In genomic region chr4:49212616-49213544, GRCm38 (mm10) we compare ENCODE assay signal across 22 mouse cellular contexts.
DNase-seq lines count a peak whose midpoint lies in the region; ATAC-seq and TF ChIP-seq lines count a peak whose summit lies in the region.
"Had no signal": no experiment of that assay in that cellular context is flagged by ENCODE, and none has a peak within 500 bp of the region (broad histone marks: within the 10 kb centered on the region; RNA-seq: fewer than 3 reads in every experiment).

No protein-coding gene starts in this region.

- 71% methylated on average over 11 of the region's 11 CpGs for WGBS in hindbrain, embryonic 15.5 days
- 68% methylated on average over 11 of the region's 11 CpGs for WGBS in hindbrain, postnatal 0 days
- 66% methylated on average over 11 of the region's 11 CpGs for WGBS in midbrain, embryonic 15.5 days
- WGBS in midbrain, embryonic 11.5 days = 84% methylated on average over 11 of the region's 11 CpGs

- no peaks in the 10 kb centered on the region for H3K27me3 ChIP-seq in hindbrain, embryonic 15.5 days
- H3K27me3 ChIP-seq in hindbrain, postnatal 0 days (ENCODE audit: insufficient read depth, low read length) = no peaks in the 10 kb centered on the region
- H3K27me3 ChIP-seq in midbrain, embryonic 15.5 days (replicated peaks) = no peaks in the 10 kb centered on the region
- H3K27me3 ChIP-seq in midbrain, embryonic 11.5 days (ENCODE audit: control insufficient read depth, insufficient read depth, low read length) = no peaks in the 10 kb centered on the region
- H3K27me3 ChIP-seq: embryonic facial prominence, embryonic 15.5 days; hindbrain, embryonic 12.5 days; limb, embryonic 15.5 days; megakaryocyte, embryonic 14.5 days; Patski; stomach, embryonic 15.5 days had no signal

- 0 out of 2 replicates have a peak, but pooled peaks have one; percentile 8 for ATAC-seq in hindbrain, embryonic 15.5 days (ENCODE audit: low FRiP score, low read depth)
- ATAC-seq in hindbrain, postnatal 0 days = no peak
- 0 out of 2 replicates have a peak, but pooled peaks have one; percentile 37 for ATAC-seq in midbrain, embryonic 15.5 days (replicated peaks)
- no peak for ATAC-seq in midbrain, embryonic 11.5 days (ENCODE audit: low FRiP score)
- ATAC-seq: activated CD4-positive, CD25-positive, alpha-beta regulatory T cell, adult 4 months; Patski had no signal

- TF ChIP-seq POLR2A in cortical plate, adult 2 months (IDR thresholded peaks at IDR 0.05; ENCODE audit: extremely low read depth, insufficient read depth, low read length) = no peak

- H3K9ac ChIP-seq in hindbrain, embryonic 15.5 days = no peak overlapping the region
- H3K9ac ChIP-seq in hindbrain, postnatal 0 days (replicated peaks; ENCODE audit: low read length) = no peak overlapping the region
- H3K9ac ChIP-seq in midbrain, embryonic 15.5 days = no peak overlapping the region
- no peak overlapping the region for H3K9ac ChIP-seq in midbrain, embryonic 11.5 days (ENCODE audit: low read length)
- H3K9ac ChIP-seq: embryonic facial prominence, embryonic 15.5 days; hindbrain, embryonic 12.5 days; limb, embryonic 15.5 days; stomach, embryonic 15.5 days had no signal

- H3K4me1 ChIP-seq in hindbrain, embryonic 15.5 days (replicated peaks) = peaks cover 11% of the 10 kb centered on the region
- peaks cover 4% of the 10 kb centered on the region; the same call in 1 of the 2 replicates for H3K4me1 ChIP-seq in hindbrain, postnatal 0 days (ENCODE audit: insufficient read depth, low read length)
- H3K4me1 ChIP-seq in midbrain, embryonic 15.5 days = 0 out of 2 replicates have a peak, but pooled peaks cover 5% of the 10 kb centered on the region
- H3K4me1 ChIP-seq in midbrain, embryonic 11.5 days (ENCODE audit: control insufficient read depth, insufficient read depth, low read length) = no peaks in the 10 kb centered on the region
- H3K4me1 ChIP-seq in cortical plate, adult 2 months (ENCODE audit: control insufficient read depth, insufficient read depth, low read length) = peaks cover 1% of the 10 kb centered on the region; the same call in 1 of the 2 replicates
- H3K4me1 ChIP-seq: embryonic facial prominence, embryonic 15.5 days; limb, embryonic 15.5 days; megakaryocyte, embryonic 14.5 days; stomach, embryonic 15.5 days had no signal

- TF ChIP-seq CTCF in hindbrain, postnatal 0 days (IDR thresholded peaks at IDR 0.05; ENCODE audit: low read depth) = no peak
- TF ChIP-seq CTCF in cortical plate, adult 2 months (IDR thresholded peaks at IDR 0.05; ENCODE audit: extremely low read depth, insufficient read depth, low read length) = no peak

- H3K4me2 ChIP-seq in hindbrain, embryonic 15.5 days = no peak overlapping the region
- H3K4me2 ChIP-seq in hindbrain, postnatal 0 days (ENCODE audit: low read depth, low read length) = no peak overlapping the region
- H3K4me2 ChIP-seq in midbrain, embryonic 15.5 days = no peak overlapping the region
- H3K4me2 ChIP-seq in midbrain, embryonic 11.5 days = no peak overlapping the region
- H3K4me2 ChIP-seq: embryonic facial prominence, embryonic 15.5 days; hindbrain, embryonic 12.5 days; limb, embryonic 15.5 days; stomach, embryonic 15.5 days had no signal

- no peaks in the 10 kb centered on the region for H3K9me3 ChIP-seq in hindbrain, embryonic 15.5 days
- H3K9me3 ChIP-seq in hindbrain, postnatal 0 days (ENCODE audit: low read length) = no peaks in the 10 kb centered on the region
- H3K9me3 ChIP-seq in midbrain, embryonic 15.5 days = no peaks in the 10 kb centered on the region
- no peaks in the 10 kb centered on the region for H3K9me3 ChIP-seq in midbrain, embryonic 11.5 days (ENCODE audit: control insufficient read depth, low read length)
- H3K9me3 ChIP-seq: embryonic facial prominence, embryonic 15.5 days; hindbrain, embryonic 12.5 days; limb, embryonic 15.5 days; megakaryocyte, embryonic 14.5 days; stomach, embryonic 15.5 days had no signal

- DNase-seq in hindbrain, postnatal 0 days (ENCODE audit: low spot score) = no peak
- no peak for DNase-seq in midbrain, embryonic 11.5 days (ENCODE audit: low spot score, missing footprints)
- peak; percentile 23 for DNase-seq in layer of hippocampus, adult 9-11 months
- DNase-seq in urinary bladder, adult 2 months (ENCODE audit: low spot score) = no peak
- DNase-seq: adrenal gland, postnatal 36 days; cerebellum, adult 9-11 months; embryo, embryonic 11 days; gastrocnemius, postnatal 14 days; lung, postnatal 10 days; right cerebral cortex, adult 18-20 months; spleen, adult 18-20 months had no signal

- H3K27ac ChIP-seq in hindbrain, embryonic 15.5 days (replicated peaks) = peak overlapping the region; percentile 21; the same call in 1 of the 2 replicates
- H3K27ac ChIP-seq in hindbrain, postnatal 0 days = no peak overlapping the region; the same call in 1 of the 2 replicates
- peak overlapping the region; percentile 46; the same call in 1 of the 2 replicates for H3K27ac ChIP-seq in midbrain, embryonic 15.5 days
- H3K27ac ChIP-seq in midbrain, embryonic 11.5 days (ENCODE audit: low read depth, low read length) = no peak overlapping the region
- H3K27ac ChIP-seq in cortical plate, adult 2 months (ENCODE audit: insufficient read depth, low read length) = no peak overlapping the region
- H3K27ac ChIP-seq: embryonic facial prominence, embryonic 15.5 days; hindbrain, embryonic 12.5 days; limb, embryonic 15.5 days; stomach, embryonic 15.5 days had no signal

- no peaks in the 10 kb centered on the region for H3K36me3 ChIP-seq in hindbrain, embryonic 15.5 days
- no peaks in the 10 kb centered on the region for H3K36me3 ChIP-seq in hindbrain, postnatal 0 days (ENCODE audit: insufficient read depth, low read length)
- H3K36me3 ChIP-seq in midbrain, embryonic 15.5 days (replicated peaks) = no peaks in the 10 kb centered on the region
- H3K36me3 ChIP-seq in midbrain, embryonic 11.5 days (ENCODE audit: control insufficient read depth, insufficient read depth, low read length) = no peaks in the 10 kb centered on the region
- H3K36me3 ChIP-seq: embryonic facial prominence, embryonic 15.5 days; hindbrain, embryonic 12.5 days; limb, embryonic 15.5 days; stomach, embryonic 15.5 days had no signal

- H3K4me3 ChIP-seq in hindbrain, embryonic 15.5 days = no peak overlapping the region
- no peak overlapping the region for H3K4me3 ChIP-seq in hindbrain, postnatal 0 days (ENCODE audit: low read length)
- no peak overlapping the region for H3K4me3 ChIP-seq in midbrain, embryonic 15.5 days
- H3K4me3 ChIP-seq in midbrain, embryonic 11.5 days (ENCODE audit: low read depth, low read length) = no peak overlapping the region
- H3K4me3 ChIP-seq in cortical plate, adult 2 months (ENCODE audit: insufficient read depth, low read length) = 0 out of 2 replicates have a peak overlapping the region, but pooled peaks have one; percentile 11
- H3K4me3 ChIP-seq: embryonic facial prominence, embryonic 15.5 days; hindbrain, embryonic 12.5 days; limb, embryonic 15.5 days; megakaryocyte, embryonic 14.5 days; myocyte; stomach, embryonic 15.5 days had no signal

Comparison
In these comparisons a context has a peak if more than half of its experiments do, and no peak if none do; other contexts are left out.
1. ATAC-seq: peak in hindbrain, embryonic 15.5 days (single experiment) and midbrain, embryonic 15.5 days (single experiment); none in hindbrain, postnatal 0 days (single experiment) and midbrain, embryonic 11.5 days (single experiment).
2. H3K27ac ChIP-seq: peak in hindbrain, embryonic 15.5 days (single experiment) and midbrain, embryonic 15.5 days (single experiment); none in hindbrain, postnatal 0 days (single experiment), midbrain, embryonic 11.5 days (single experiment) and cortical plate, adult 2 months (single experiment).